Mouse (Mus musculus) embryo, embryonic 9.5 days (tissue): ENCODE results near the gene Ctag2.

Experiments used
- DNase-seq: peaks from one replicate; pipeline ENCODE4 v3.0.0-alpha.2; 2017; ENCODE audit errors: extremely low spot score

Gene Ctag2

GRCm38 (mm10) chrX:65047344-65047743 lies at the start of gene Ctag2:
Ctag2 (plus strand) TSS chrX:65047644.
- no peak for DNase-seq
